Mouse (Mus musculus) heart, adult 9 months (tissue): Measurements from ENCODE around the gene Gdf15.
"Not testable (repeated sequence)": the region's sequence is repeated elsewhere in the genome, so short reads cannot be mapped to it uniquely, and the experiment has no call there.

Experiments used
- DNase-seq, 2 experiments: peaks; one replicate each; pipeline ENCODE4 v3.0.0; 2022; ENCODE audit warnings: low spot score in 2 of 2

The Gdf15 gene

GRCm38 (mm10) chr8:70587955-70588354, 44.3 kb downstream of the Gdf15 start:
- not testable (repeated sequence) for DNase-seq

- DNase-seq, result peak in 1 of 2 experiments; percentile 73
These were observed 47.0 kb downstream of the Gdf15 start for GRCm38 (mm10) chr8:70585258-70585652.

GRCm38 (mm10) chr8:70584606-70585257, 47.5 kb downstream of the Gdf15 start:
- DNase-seq, result no peak

- peak in 1 of 2 experiments; percentile 68 for DNase-seq
These were observed 48.5 kb downstream of the Gdf15 start for GRCm38 (mm10) chr8:70583476-70584387.
